Mouse (Mus musculus) MEL (cell line): ENCODE data around the gene Cenps. TPM values are rescaled to one million over a fixed set of nuclear protein-coding genes. Genes with fewer than 3 reads are reported as not detected.

Source experiments
- DNase-seq: peaks from one replicate; pipeline ENCODE4 v3.0.0; 2011; ENCODE audit warnings: low read depth, low spot score
- H3K27ac ChIP-seq: 2 replicates; pipeline ENCODE4 v1.5.1; 2012; ENCODE audit warnings: low read depth, mild to moderate bottlenecking, control low read depth, low read length, moderate library complexity; ENCODE audit not compliant: control insufficient read depth
- H3K27me3 ChIP-seq, 2 experiments: fragments of 150-350 bp in 1 of 2; sonication (generic) in 1 of 2; 2 replicates each; pipeline ENCODE4 v1.6.1; 2012; ENCODE audit warnings: low read length in 2 of 2, mild to moderate bottlenecking in 2 of 2, improper control_type of control experiment in 1 of 2, moderate library complexity in 1 of 2; ENCODE audit not compliant: insufficient read depth in 2 of 2, control insufficient read depth in 1 of 2
- H3K36me3 ChIP-seq, 2 experiments: 2 replicates each; pipeline ENCODE4 v1.6.1; 2012 to 2014; ENCODE audit warnings: low read length in 2 of 2, improper control_type of control experiment in 1 of 2, inconsistent platforms in 1 of 2, mild to moderate bottlenecking in 1 of 2; ENCODE audit not compliant: insufficient read depth in 2 of 2, control insufficient read depth in 1 of 2
- H3K4me1 ChIP-seq, 2 experiments: fragments of 150-350 bp in 1 of 2; sonication (generic) in 1 of 2; 2 replicates each; pipeline ENCODE4 v1.6.1; 2012; ENCODE audit warnings: low read length in 2 of 2, improper control_type of control experiment in 1 of 2, mild to moderate bottlenecking in 1 of 2; ENCODE audit not compliant: insufficient read depth in 2 of 2, control insufficient read depth in 1 of 2
- H3K4me3 ChIP-seq, 2 experiments: fragments of 150-350 bp in 1 of 2; sonication (generic) in 1 of 2; 2 replicates each; pipeline ENCODE4 v1.5.1; 2012; ENCODE audit warnings: low read depth in 2 of 2, low read length in 2 of 2, mild to moderate bottlenecking in 2 of 2, moderate library complexity in 2 of 2, control low read depth in 1 of 2, improper control_type of control experiment in 1 of 2; ENCODE audit not compliant: control insufficient read depth in 1 of 2, insufficient read depth in 1 of 2
- H3K79me2 ChIP-seq: 2 replicates; pipeline ENCODE4 v1.6.1; 2012; ENCODE audit warnings: mild to moderate bottlenecking, low read length, moderate library complexity; ENCODE audit not compliant: control insufficient read depth, poor library complexity, insufficient read depth
- H3K9ac ChIP-seq: 2 replicates; pipeline ENCODE4 v1.6.1; 2012; ENCODE audit warnings: low read depth, mild to moderate bottlenecking, control low read depth, low read length, moderate library complexity; ENCODE audit not compliant: control insufficient read depth, poor library complexity, severe bottlenecking
- H3K9me3 ChIP-seq: fragments of 150-350 bp; sonication (generic); replicated peaks from 2 replicates; pipeline ENCODE4 v1.6.1; 2012; ENCODE audit warnings: mild to moderate bottlenecking, low read length, improper control_type of control experiment, moderate library complexity; ENCODE audit not compliant: insufficient read depth
- BHLHE40 ChIP-seq: IDR thresholded peaks from 2 replicates; pipeline ENCODE4 v1.6.1; 2012; ENCODE audit warnings: low read depth, mild to moderate bottlenecking, inconsistent platforms, low read length, improper control_type of control experiment, borderline replicate concordance
- CHD1 ChIP-seq: IDR thresholded peaks from 2 replicates; pipeline ENCODE4 v1.6.1; 2012; ENCODE audit warnings: low read depth, mild to moderate bottlenecking, inconsistent platforms, low read length, improper control_type of control experiment
- CHD2 ChIP-seq: IDR thresholded peaks from 2 replicates; pipeline ENCODE4 v1.6.1; 2011; ENCODE audit warnings: low read length, improper control_type of control experiment
- CTCF ChIP-seq, 3 experiments: IDR thresholded peaks in 2 of 3; conservative IDR thresholded peaks in 1 of 3; 2 replicates each; pipeline ENCODE4 v1.5.1; 2011 to 2012; ENCODE audit warnings: low read length in 3 of 3, low read depth in 2 of 3, mild to moderate bottlenecking in 2 of 3, improper control_type of control experiment in 1 of 3, inconsistent platforms in 1 of 3, mixed read lengths in 1 of 3, moderate library complexity in 1 of 3; ENCODE audit not compliant: control insufficient read depth in 1 of 3, insufficient read depth in 1 of 3, poor library complexity in 1 of 3, severe bottlenecking in 1 of 3
- ETS1 ChIP-seq: IDR thresholded peaks from 2 replicates; pipeline ENCODE4 v1.6.1; 2012; ENCODE audit warnings: low read depth, mild to moderate bottlenecking, inconsistent platforms, low read length, improper control_type of control experiment, moderate library complexity
- GABPA ChIP-seq: IDR thresholded peaks from 2 replicates; pipeline ENCODE4 v1.6.1; 2012; ENCODE audit warnings: low read depth, mild to moderate bottlenecking, inconsistent platforms, low read length, improper control_type of control experiment, moderate library complexity
- GATA1 ChIP-seq: IDR thresholded peaks from 2 replicates; pipeline ENCODE4 v1.6.1; 2011; ENCODE audit warnings: low read depth, low read length, improper control_type of control experiment
- HCFC1 ChIP-seq: IDR thresholded peaks from 2 replicates; pipeline ENCODE4 v1.6.1; 2012; ENCODE audit warnings: low read depth, mild to moderate bottlenecking, inconsistent platforms, low read length, improper control_type of control experiment, moderate library complexity
- KAT2A ChIP-seq: conservative IDR thresholded peaks from 2 replicates; pipeline ENCODE4 v1.6.1; 2012; ENCODE audit warnings: low read depth, low read length, improper control_type of control experiment, inconsistent platforms
- MAX ChIP-seq: IDR thresholded peaks from 2 replicates; pipeline ENCODE4 v1.6.1; 2011; ENCODE audit warnings: low read length, improper control_type of control experiment
- MAZ ChIP-seq: IDR thresholded peaks from 2 replicates; pipeline ENCODE4 v1.6.1; 2012; ENCODE audit warnings: low read depth, mild to moderate bottlenecking, inconsistent platforms, low read length, improper control_type of control experiment
- NRF1 ChIP-seq: IDR thresholded peaks from 2 replicates; pipeline ENCODE4 v1.6.1; 2014; ENCODE audit warnings: low read depth, mild to moderate bottlenecking, inconsistent platforms, low read length, improper control_type of control experiment, moderate library complexity; ENCODE audit not compliant: poor library complexity, insufficient read depth, severe bottlenecking
- POLR2A ChIP-seq, 2 experiments: IDR thresholded peaks; 2 replicates each; pipeline ENCODE4 v1.6.1; 2011 to 2012; ENCODE audit warnings: low read length in 2 of 2, mild to moderate bottlenecking in 2 of 2, control low read depth in 1 of 2, improper control_type of control experiment in 1 of 2, low read depth in 1 of 2, moderate library complexity in 1 of 2; ENCODE audit not compliant: control insufficient read depth in 1 of 2, insufficient read depth in 1 of 2, poor library complexity in 1 of 2
- POLR2AphosphoS2 ChIP-seq: IDR thresholded peaks from 2 replicates; pipeline ENCODE4 v1.6.1; 2011; ENCODE audit warnings: low read length, improper control_type of control experiment
- POLR2AphosphoS5 ChIP-seq: IDR thresholded peaks from 2 replicates; pipeline ENCODE4 v1.6.1; 2012; ENCODE audit warnings: low read depth, borderline replicate concordance, mild to moderate bottlenecking, inconsistent platforms, low read length, moderate library complexity, mixed read lengths
- TAL1 ChIP-seq: IDR thresholded peaks from 2 replicates; pipeline ENCODE4 v1.6.1; 2012; ENCODE audit warnings: mild to moderate bottlenecking, inconsistent platforms, low read length, moderate library complexity, mixed read lengths
- ZC3H11A ChIP-seq: IDR thresholded peaks from 2 replicates; pipeline ENCODE4 v1.6.1; 2012; ENCODE audit warnings: low read depth, mild to moderate bottlenecking, inconsistent platforms, low read length, improper control_type of control experiment
- ZMIZ1 ChIP-seq: IDR thresholded peaks from 2 replicates; pipeline ENCODE4 v1.6.1; 2012; ENCODE audit warnings: low read depth, mild to moderate bottlenecking, inconsistent platforms, low read length, improper control_type of control experiment, moderate library complexity
- ZNF384 ChIP-seq: IDR thresholded peaks from 2 replicates; pipeline ENCODE4 v1.6.1; 2012; ENCODE audit warnings: low read depth, mild to moderate bottlenecking, inconsistent platforms, low read length, improper control_type of control experiment
- polyA plus RNA-seq, 2 experiments: library from polyadenylated mRNA; stranded (reverse) in 1 of 2; unstranded in 1 of 2; fragments of >175 nt in 1 of 2; fragments of >200 nt in 1 of 2; gene quantifications; 2 replicates each; pipeline versions ENCODE4 v1.2.1 to v1.2.4; 2012; ENCODE audit warnings: low replicate concordance in 2 of 2, low read depth in 1 of 2; ENCODE audit not compliant: insufficient read length in 2 of 2, insufficient read depth in 1 of 2, missing spikeins in 1 of 2
- total RNA-seq: library from RNA; depleted of rRNA; stranded (reverse); fragments of 300-350 nt; gene quantifications from 2 replicates; pipeline ENCODE4 v1.2.3, GENCODE M21; 2012

Gene Cenps
- total and polyA plus RNA-seq, 3 experiments = 13.4 to 60.7 TPM; not detected in 1

DNA sequence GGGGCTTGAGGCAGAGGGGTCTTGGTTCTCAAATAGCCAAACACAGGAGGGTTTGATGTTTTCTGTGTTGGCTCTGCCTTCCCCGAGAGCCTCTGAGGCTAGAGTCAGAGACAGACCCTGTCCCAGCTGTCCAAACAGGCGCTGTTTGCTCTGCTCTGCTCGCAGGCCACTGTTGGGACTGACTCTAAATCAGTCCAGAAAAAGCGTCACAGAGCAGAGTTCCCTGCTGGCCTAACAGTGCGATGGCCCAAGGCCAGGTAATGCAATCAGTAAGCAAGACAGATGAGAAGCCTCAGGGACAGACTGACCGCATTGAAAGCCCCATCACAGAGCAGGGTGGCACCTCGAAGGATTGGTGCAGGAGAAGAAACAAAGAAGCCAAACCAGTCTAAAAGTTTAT lies 12.2 kb upstream of the Cenps start:
- Histone ChIP-seq H3K79me2 (no peaks in the 10 kb centered on the region), H3K36me3 (peaks cover 0 to 2% of the 10 kb centered on the region in 2 experiments; a peak in 3 of 4 replicates), H3K4me1 (no peaks in the 10 kb centered on the region; a peak in 1 of 4 replicates), H3K27ac (no peak overlapping the region), H3K9ac (no peak overlapping the region), H3K4me3 (no peak overlapping the region), H3K9me3 (no peaks in the 10 kb centered on the region), H3K27me3 (no peaks in the 10 kb centered on the region)
- TF ChIP-seq MAX (no peak), ZC3H11A (no peak), CTCF (IDR thresholded peaks at IDR 0.05 in 2 of 3, conservative IDR thresholded peaks at IDR 0.05 in 1 of 3; ENCODE audit: control insufficient read depth in 1 of 3, insufficient read depth in 1 of 3, low read depth in 2 of 3, low read length in 3 of 3, poor library complexity in 1 of 3, severe bottlenecking in 1 of 3) (no peak), ZMIZ1 (no peak), KAT2A (no peak), TAL1 (no peak), GATA1 (no peak), NRF1 (no peak), POLR2A (IDR thresholded peaks at IDR 0.05; ENCODE audit: control insufficient read depth in 1 of 2, insufficient read depth in 1 of 2, low read depth in 1 of 2, low read length in 2 of 2, poor library complexity in 1 of 2) (no peak), CHD1 (no peak), POLR2AphosphoS2 (no peak), ETS1 (no peak), MAZ (no peak), HCFC1 (no peak), POLR2AphosphoS5 (no peak), CHD2 (no peak), GABPA (no peak), ZNF384 (no peak), BHLHE40 (no peak)
- no peak for DNase-seq

DNA sequence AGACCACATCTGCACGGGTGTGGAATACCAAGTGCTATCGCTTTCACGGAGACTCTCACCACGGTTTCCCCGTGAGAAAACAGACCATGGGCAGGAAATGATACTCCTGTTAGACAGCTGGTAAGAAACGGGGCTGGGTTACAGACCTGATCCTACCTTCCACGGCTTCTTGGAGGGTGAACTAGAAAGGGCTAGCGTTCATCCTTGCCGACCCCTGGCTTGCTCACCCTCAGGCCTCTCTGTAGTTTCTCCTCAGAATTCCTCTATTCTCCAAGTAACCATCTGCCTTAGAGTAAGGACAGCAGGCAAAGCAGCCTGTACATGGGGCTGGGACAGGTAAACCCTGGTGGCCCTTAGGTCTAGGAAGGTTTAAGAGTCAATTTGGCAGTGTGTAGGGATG lies 11.8 kb upstream of the Cenps start:
- DNase-seq = no peak
- H3K27ac ChIP-seq = no peak overlapping the region
- H3K36me3 ChIP-seq = peaks cover 0 to 1% of the 10 kb centered on the region in 2 experiments; a peak in 2 of 4 replicates
- TF ChIP-seq POLR2AphosphoS5 (no peak), POLR2A (IDR thresholded peaks at IDR 0.05; ENCODE audit: control insufficient read depth in 1 of 2, insufficient read depth in 1 of 2, low read depth in 1 of 2, low read length in 2 of 2, poor library complexity in 1 of 2) (no peak; a peak in 1 of 4 replicates), ZC3H11A (no peak)
- no peak overlapping the region for H3K9ac ChIP-seq
- no peaks in the 10 kb centered on the region; a peak in 1 of 4 replicates for H3K4me1 ChIP-seq
- H3K79me2 ChIP-seq = no peaks in the 10 kb centered on the region
- H3K9me3 ChIP-seq = no peaks in the 10 kb centered on the region
- no peak overlapping the region for H3K4me3 ChIP-seq
- H3K27me3 ChIP-seq = no peaks in the 10 kb centered on the region
